Mouse (Mus musculus) testis, adult 2 months (tissue): ENCODE results near the gene Gchfr.

ENCODE experiments used
- CTCF ChIP-seq: fragments of 200-500 bp; IDR thresholded peaks from 2 replicates; pipeline ENCODE4 v1.5.1; 2012; ENCODE audit warnings: low read depth, mild to moderate bottlenecking, inconsistent platforms, low read length, moderate library complexity; ENCODE audit not compliant: control insufficient read depth, insufficient read depth, insufficient replicate concordance
- POLR2A ChIP-seq: fragments of 200-500 bp; IDR thresholded peaks from 2 replicates; pipeline ENCODE4 v1.6.1; 2012; ENCODE audit warnings: low read depth, mild to moderate bottlenecking, inconsistent platforms, low read length, moderate library complexity; ENCODE audit not compliant: control insufficient read depth

DNA sequence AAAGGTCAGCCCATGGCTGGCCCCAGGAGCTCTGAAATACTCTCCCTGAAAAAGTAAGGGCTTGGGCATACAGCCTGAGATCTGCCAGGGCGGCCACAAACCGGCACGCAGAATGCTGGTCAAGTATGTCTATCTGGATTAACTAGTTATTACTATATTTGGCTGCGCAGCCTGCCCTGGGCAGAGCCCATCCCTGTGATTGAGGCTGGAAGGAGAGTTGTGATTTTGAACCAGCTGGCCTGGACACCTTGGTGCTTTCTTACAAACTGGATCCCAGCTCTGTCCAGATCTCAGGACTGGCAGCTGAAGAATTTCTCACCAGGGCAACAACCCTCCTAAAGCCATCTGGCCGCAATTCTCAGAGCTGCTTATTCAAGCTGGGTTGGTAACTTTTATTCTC lies 26.6 kb downstream of the Gchfr start:
- TF ChIP-seq CTCF (no peak), POLR2A (no peak)
